Mouse (Mus musculus) bone marrow macrophage, adult 2 months (primary cell): ENCODE results near the gene Fmod. TPM values are rescaled to one million over a fixed set of nuclear protein-coding genes. Genes with fewer than 3 reads are reported as not detected.
A peak's percentile ranks its signal among the peaks of the same experiment; 100 is the strongest.

Source experiments
- H3K27ac ChIP-seq: 2 replicates; pipeline ENCODE4 v1.5.1; 2012; ENCODE audit warnings: low read depth, low read length; ENCODE audit not compliant: insufficient read depth
- H3K4me1 ChIP-seq: 2 replicates; pipeline ENCODE4 v1.6.1; 2012; ENCODE audit warnings: low read length; ENCODE audit not compliant: control insufficient read depth, insufficient read depth
- H3K4me3 ChIP-seq: 2 replicates; pipeline ENCODE4 v1.5.1; 2012; ENCODE audit warnings: mild to moderate bottlenecking, low read length, moderate library complexity; ENCODE audit not compliant: insufficient read depth
- CTCF ChIP-seq: IDR thresholded peaks from 2 replicates; pipeline ENCODE4 v1.5.1; 2012; ENCODE audit warnings: low read depth, mild to moderate bottlenecking, low read length, moderate library complexity
- POLR2A ChIP-seq: IDR thresholded peaks from 2 replicates; pipeline ENCODE4 v1.6.1; 2012; ENCODE audit warnings: mild to moderate bottlenecking, low read depth, low read length, borderline replicate concordance
- polyA plus RNA-seq: library from polyadenylated mRNA; stranded (reverse); fragments of >200 nt; gene quantifications from 2 replicates; pipeline ENCODE4 v1.2.4, GENCODE M21; 2012; ENCODE audit not compliant: missing spikeins, insufficient read depth, insufficient read length

The Fmod gene
- polyA plus RNA-seq, 1 experiment: not detected

GRCm38 (mm10) chr1:134038336-134038735, 1.3 kb downstream of the Fmod start:
- Histone ChIP-seq H3K4me3 (no peak overlapping the region), H3K4me1 (no peaks in the 10 kb centered on the region), H3K27ac (no peak overlapping the region)
- no peak for TF ChIP-seq POLR2A
- TF ChIP-seq CTCF: no peak

GRCm38 (mm10) chr1:134039361-134039760, 2.3 kb downstream of the Fmod start:
- H3K27ac ChIP-seq: no peak overlapping the region
- H3K4me3 ChIP-seq: no peak overlapping the region
- TF ChIP-seq CTCF (no peak), POLR2A (no peak)
- no peaks in the 10 kb centered on the region for H3K4me1 ChIP-seq

GRCm38 (mm10) chr1:134041900-134042299, 4.8 kb downstream of the Fmod start:
- Histone ChIP-seq H3K4me1 (no peaks in the 10 kb centered on the region), H3K27ac (no peak overlapping the region), H3K4me3 (no peak overlapping the region)
- TF ChIP-seq CTCF (no peak), POLR2A (no peak)

- no peak overlapping the region for H3K27ac ChIP-seq
- TF ChIP-seq CTCF: no peak
- no peak for TF ChIP-seq POLR2A
- H3K4me3 ChIP-seq: no peak overlapping the region
- H3K4me1 ChIP-seq: no peaks in the 10 kb centered on the region
These were observed 5.3 kb downstream of the Fmod start for GRCm38 (mm10) chr1:134042341-134042740.

- no peak for TF ChIP-seq CTCF
- TF ChIP-seq POLR2A: no peak
- no peak overlapping the region for H3K27ac ChIP-seq
- no peak overlapping the region for H3K4me3 ChIP-seq
- H3K4me1 ChIP-seq: no peaks in the 10 kb centered on the region
These were observed 7.8 kb downstream of the Fmod start for GRCm38 (mm10) chr1:134044805-134045204.

- TF ChIP-seq CTCF (peak; percentile 66), POLR2A (no peak)
- Histone ChIP-seq H3K27ac (no peak overlapping the region), H3K4me3 (no peak overlapping the region)
These were observed 8.9 kb downstream of the Fmod start for GRCm38 (mm10) chr1:134045971-134046370.

GRCm38 (mm10) chr1:134046387-134046786, 9.3 kb downstream of the Fmod start:
- H3K27ac ChIP-seq: no peak overlapping the region
- H3K4me3 ChIP-seq: no peak overlapping the region
- H3K4me1 ChIP-seq: no peaks in the 10 kb centered on the region
- TF ChIP-seq CTCF (no peak), POLR2A (no peak)

More at GRCm38 (mm10) chr1:134045971-134046370, 8.9 kb downstream of the Fmod start:
- no peaks in the 10 kb centered on the region for H3K4me1 ChIP-seq

- Histone ChIP-seq H3K4me3 (no peak overlapping the region), H3K4me1 (no peaks in the 10 kb centered on the region), H3K27ac (no peak overlapping the region)
- TF ChIP-seq POLR2A (no peak), CTCF (no peak)
These were observed 10.4 kb downstream of the Fmod start for GRCm38 (mm10) chr1:134047431-134047830.

- no peaks in the 10 kb centered on the region for H3K4me1 ChIP-seq
- H3K4me3 ChIP-seq: no peak overlapping the region
- H3K27ac ChIP-seq: no peak overlapping the region
- TF ChIP-seq CTCF (peak; percentile 76), POLR2A (no peak)
These were observed 11.7 kb downstream of the Fmod start for GRCm38 (mm10) chr1:134048759-134049158.

GRCm38 (mm10) chr1:134049542-134049941, 12.5 kb downstream of the Fmod start:
- Histone ChIP-seq H3K4me3 (no peak overlapping the region), H3K27ac (no peak overlapping the region), H3K4me1 (no peaks in the 10 kb centered on the region)
- TF ChIP-seq CTCF (no peak), POLR2A (no peak)

GRCm38 (mm10) chr1:134053207-134053606, 16.2 kb downstream of the Fmod start:
- H3K4me3 ChIP-seq: no peak overlapping the region
- TF ChIP-seq POLR2A (no peak), CTCF (peak; percentile 52)
- no peaks in the 10 kb centered on the region for H3K4me1 ChIP-seq
- H3K27ac ChIP-seq: no peak overlapping the region
